In genomic region chrX:109119829-109120826, GRCm38 (mm10) we compare ENCODE assay signal across 12 mouse cellular contexts. TPM values are rescaled to one million over a fixed set of nuclear protein-coding genes. Genes with fewer than 3 reads are reported as not detected.
A peak's percentile ranks its signal among the peaks of the same experiment; 100 is the strongest.
DNase-seq lines count a peak whose midpoint lies in the region; ATAC-seq and TF ChIP-seq lines count a peak whose summit lies in the region.
"Had no signal": no experiment of that assay in that cellular context is flagged by ENCODE, and none has a peak within 500 bp of the region (broad histone marks: within the 10 kb centered on the region; RNA-seq: fewer than 3 reads in every experiment).

No protein-coding gene starts in this region.

- no peak for TF ChIP-seq CTCF in cortical plate, adult 2 months (IDR thresholded peaks at IDR 0.05; ENCODE audit: extremely low read depth, insufficient read depth, low read length)

- no peaks in the 10 kb centered on the region for H3K27me3 ChIP-seq in intestine, embryonic 15.5 days (replicated peaks)
- H3K27me3 ChIP-seq in intestine, embryonic 16.5 days (replicated peaks; ENCODE audit: control insufficient read depth, insufficient read depth, low read length), result no peaks in the 10 kb centered on the region
- H3K27me3 ChIP-seq: embryonic facial prominence, embryonic 12.5 days; liver, embryonic 15.5 days had no signal

- H3K36me3 ChIP-seq in intestine, embryonic 15.5 days, result no peaks in the 10 kb centered on the region
- no peaks in the 10 kb centered on the region for H3K36me3 ChIP-seq in intestine, embryonic 16.5 days (ENCODE audit: control insufficient read depth, insufficient read depth, low read length)
- H3K36me3 ChIP-seq: embryonic facial prominence, embryonic 12.5 days; liver, embryonic 15.5 days had no signal

- 0 out of 2 replicates have a peak, but pooled peaks cover 9% of the 10 kb centered on the region for H3K4me1 ChIP-seq in intestine, embryonic 15.5 days (replicated peaks)
- peaks cover 8% of the 10 kb centered on the region; the same call in 1 of the 2 replicates for H3K4me1 ChIP-seq in intestine, embryonic 16.5 days (ENCODE audit: control insufficient read depth, insufficient read depth, low read length)
- no peaks in the 10 kb centered on the region for H3K4me1 ChIP-seq in cortical plate, adult 2 months (ENCODE audit: control insufficient read depth, insufficient read depth, low read length)
- H3K4me1 ChIP-seq: liver, embryonic 15.5 days had no signal

- H3K9me3 ChIP-seq in intestine, embryonic 15.5 days, result no peaks in the 10 kb centered on the region
- no peaks in the 10 kb centered on the region for H3K9me3 ChIP-seq in intestine, embryonic 16.5 days (ENCODE audit: control insufficient read depth, low read length)
- H3K9me3 ChIP-seq: embryonic facial prominence, embryonic 12.5 days; liver, embryonic 15.5 days had no signal

- H3K27ac ChIP-seq in intestine, embryonic 15.5 days, result 0 out of 2 replicates have a peak overlapping the region, but pooled peaks have one; percentile 22
- no peak overlapping the region for H3K27ac ChIP-seq in intestine, embryonic 16.5 days (ENCODE audit: low read length)
- H3K27ac ChIP-seq in cortical plate, adult 2 months (ENCODE audit: insufficient read depth, low read length), result peak overlapping the region; percentile 13; the same call in 1 of the 2 replicates
- H3K27ac ChIP-seq: embryonic facial prominence, embryonic 12.5 days; liver, embryonic 15.5 days had no signal

- WGBS in intestine, embryonic 15.5 days, result 72% methylated on average over 14 of the region's 14 CpGs
- 70% methylated on average over 14 of the region's 14 CpGs for WGBS in intestine, embryonic 16.5 days

- H3K4me3 ChIP-seq in intestine, embryonic 15.5 days (replicated peaks), result no peak overlapping the region
- no peak overlapping the region for H3K4me3 ChIP-seq in intestine, embryonic 16.5 days (ENCODE audit: low read length)
- H3K4me3 ChIP-seq in cortical plate, adult 2 months (ENCODE audit: insufficient read depth, low read length), result no peak overlapping the region
- H3K4me3 ChIP-seq: embryonic facial prominence, embryonic 12.5 days; liver, embryonic 15.5 days had no signal

- no peak for TF ChIP-seq POLR2A in cortical plate, adult 2 months (IDR thresholded peaks at IDR 0.05; ENCODE audit: extremely low read depth, insufficient read depth, low read length)

- no peak overlapping the region for H3K9ac ChIP-seq in intestine, embryonic 15.5 days
- H3K9ac ChIP-seq in intestine, embryonic 16.5 days (ENCODE audit: low read depth, low read length), result no peak overlapping the region
- H3K9ac ChIP-seq: embryonic facial prominence, embryonic 12.5 days; liver, embryonic 15.5 days had no signal

- 0 out of 2 replicates have a peak, but pooled peaks have one; percentile 20 for ATAC-seq in intestine, embryonic 15.5 days
- no peak for ATAC-seq in intestine, embryonic 16.5 days
- peak; percentile 91 for ATAC-seq in megakaryocyte, adult 5-6 weeks (ENCODE audit: poor library complexity, severe bottlenecking)

- H3K4me2 ChIP-seq in intestine, embryonic 15.5 days (replicated peaks), result no peak overlapping the region
- H3K4me2 ChIP-seq in intestine, embryonic 16.5 days (ENCODE audit: low read depth, low read length), result no peak overlapping the region
- H3K4me2 ChIP-seq: embryonic facial prominence, embryonic 12.5 days; liver, embryonic 15.5 days had no signal

- DNase-seq in adrenal gland, postnatal 14 days, result peak; percentile 42
- no peak for DNase-seq in adrenal gland, postnatal 4 days (ENCODE audit: low spot score in 2 of 2)
- no peak for DNase-seq in adipocyte (ENCODE audit: low spot score)
- no peak for DNase-seq in Muller cell, postnatal 12 days (ENCODE audit: inconsistent ontology term)
- DNase-seq: B cell, adult 2 months; kidney, postnatal 14 days had no signal

RNA-seq across cellular contexts. Expression of gene Sh3bgrl, which starts 25.0 kb away (rescaled TPM):
- 112 and 132 TPM in 2 replicates for total RNA-seq in adrenal gland, postnatal 14 days (2021)
- total RNA-seq in adrenal gland, postnatal 4 days (2021), result 100 to 1,000 TPM; 100 to 108 TPM
- polyA plus RNA-seq in intestine, embryonic 15.5 days (2015; fragmentation: Nextera tagmentation; extraction: Ambion mirVana), result 95.1 and 105 TPM in 2 replicates
- polyA plus RNA-seq in intestine, embryonic 16.5 days (2015; fragmentation: Nextera tagmentation; extraction: Ambion mirVana), result 88.9 and 99.0 TPM in 2 replicates
- 45.0 and 48.2 TPM in 2 replicates for polyA plus RNA-seq in cortical plate, adult 2 months (2012; rRNA removed)
- 235 and 283 TPM in 2 replicates for total RNA-seq in megakaryocyte, adult 5-6 weeks (2015)
- total RNA-seq in megakaryocyte, adult 5-6 weeks (2017), result 177 and 189 TPM in 2 replicates
